Mouse (Mus musculus) stomach, embryonic 14.5 days (tissue): ENCODE results near the gene Slc10a7. TPM values are rescaled to one million over a fixed set of nuclear protein-coding genes. Genes with fewer than 3 reads are reported as not detected.

Experiments used
- ATAC-seq: fragments of 200-750 bp; cut with Nextera tagmentation; 2 replicates; pipeline ENCODE4 v1.8.0; 2017; ENCODE audit warnings: low read depth, moderate TSS enrichment; ENCODE audit not compliant: insufficient number of reproducible peaks, insufficient read depth, low FRiP score
- H3K27ac ChIP-seq: fragments of 300-500 bp; sonication (generic); 2 replicates; pipeline ENCODE4 v1.5.1; 2014; ENCODE audit warnings: mild to moderate bottlenecking, low read length, moderate library complexity, mixed read lengths
- H3K27me3 ChIP-seq: fragments of 300-500 bp; sonication (generic); 2 replicates; pipeline ENCODE4 v1.6.1; 2014; ENCODE audit warnings: low read length, control low read depth, mixed read lengths; ENCODE audit not compliant: control insufficient read depth, insufficient read depth
- H3K36me3 ChIP-seq: fragments of 300-500 bp; sonication (generic); 2 replicates; pipeline ENCODE4 v1.6.1; 2014; ENCODE audit warnings: mild to moderate bottlenecking, control low read depth, low read length, moderate library complexity, mixed read lengths; ENCODE audit not compliant: control insufficient read depth, insufficient read depth
- H3K4me1 ChIP-seq: fragments of 300-500 bp; sonication (generic); 2 replicates; pipeline ENCODE4 v1.6.1; 2014; ENCODE audit warnings: low read length, control low read depth, mixed read lengths; ENCODE audit not compliant: control insufficient read depth, insufficient read depth
- H3K4me2 ChIP-seq: fragments of 300-500 bp; sonication (generic); replicated peaks from 2 replicates; pipeline ENCODE4 v1.6.1; 2014; ENCODE audit warnings: low read depth, low read length, control low read depth
- H3K4me3 ChIP-seq: fragments of 300-500 bp; sonication (generic); 2 replicates; pipeline ENCODE4 v1.5.1; 2014; ENCODE audit warnings: low read depth, low read length, control low read depth
- H3K9ac ChIP-seq: fragments of 300-500 bp; sonication (generic); replicated peaks from 2 replicates; pipeline ENCODE4 v1.6.1; 2014; ENCODE audit warnings: low read depth, mild to moderate bottlenecking, control low read depth, low read length, moderate library complexity, mixed read lengths
- H3K9me3 ChIP-seq: fragments of 300-500 bp; sonication (generic); 2 replicates; pipeline ENCODE4 v1.6.1; 2016; ENCODE audit warnings: low read depth, low read length, control low read depth; ENCODE audit not compliant: control insufficient read depth
- WGBS: fragments of 180-500 bp; shearing (Covaris S2); extraction: QIAGEN DNeasy Blood & Tissue Kit; methylation state at CpG from one replicate; pipeline ENCODE4 v1.1.7; 2014; 5-methylcytosine and 5-hydroxymethylcytosine counted together
- polyA plus RNA-seq: library from polyadenylated mRNA; unstranded; fragments of >200 nt; fragmentation: Nextera tagmentation; extraction: Ambion mirVana; gene quantifications from 2 replicates; pipeline ENCODE4 v1.2.1, GENCODE M21; 2014

The Slc10a7 gene
- polyA plus RNA-seq, 1 experiment from 2014 or later, result 14.6 TPM

- Histone ChIP-seq H3K27ac (no peak overlapping the region), H3K4me2 (no peak overlapping the region), H3K27me3 (no peaks in the 10 kb centered on the region), H3K9me3 (no peaks in the 10 kb centered on the region), H3K36me3 (no peaks in the 10 kb centered on the region), H3K9ac (no peak overlapping the region), H3K4me3 (no peak overlapping the region), H3K4me1 (no peaks in the 10 kb centered on the region)
- WGBS, result 84% methylated on average over 7 of the region's 7 CpGs
- no peak for ATAC-seq
These were observed 161.1 kb downstream of the Slc10a7 start for GRCm38 (mm10) chr8:78670241-78670640.

DNA sequence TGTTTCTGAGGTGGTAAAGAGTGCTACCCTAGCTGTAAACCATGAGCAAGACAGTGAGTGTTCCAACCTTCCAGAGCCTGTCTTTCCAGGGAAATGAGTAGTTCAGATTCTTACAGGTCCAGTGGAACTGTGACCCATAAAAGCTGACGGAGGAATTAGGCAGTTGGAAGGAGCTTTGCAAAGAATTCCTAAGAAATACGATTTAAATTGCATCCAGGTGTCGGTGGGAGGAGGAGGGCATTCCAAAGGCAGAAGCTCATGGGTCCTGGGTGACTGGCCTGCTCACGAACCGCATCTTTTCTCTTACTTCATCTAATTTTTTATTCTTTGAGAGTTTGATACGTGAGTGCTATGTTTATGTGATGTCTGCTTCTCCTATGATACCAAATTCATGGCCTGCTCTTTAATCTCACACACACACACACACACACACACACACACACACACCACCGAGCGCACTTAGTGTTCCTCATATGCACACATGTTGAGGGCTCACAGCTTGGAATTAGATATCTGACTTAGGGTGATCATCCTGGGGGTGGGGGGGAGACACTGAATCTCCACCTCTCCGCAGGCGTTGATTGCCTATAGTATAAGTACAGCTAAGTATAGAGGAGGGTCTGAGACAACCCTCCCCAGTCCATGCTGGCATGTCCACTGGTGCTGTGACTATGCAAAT, 169.5 kb downstream of the Slc10a7 start:
- WGBS, result 66% methylated on average over 10 of the region's 10 CpGs
- Histone ChIP-seq H3K4me2 (no peak overlapping the region), H3K36me3 (no peaks in the 10 kb centered on the region), H3K9ac (no peak overlapping the region), H3K4me1 (no peaks in the 10 kb centered on the region), H3K9me3 (no peaks in the 10 kb centered on the region), H3K4me3 (no peak overlapping the region), H3K27ac (no peak overlapping the region), H3K27me3 (no peaks in the 10 kb centered on the region)
- no peak for ATAC-seq

- Histone ChIP-seq H3K9me3 (no peaks in the 10 kb centered on the region), H3K27ac (no peak overlapping the region), H3K36me3 (no peaks in the 10 kb centered on the region), H3K4me1 (0 out of 2 replicates have a peak, but pooled peaks cover 2% of the 10 kb centered on the region), H3K9ac (no peak overlapping the region), H3K4me2 (no peak overlapping the region), H3K27me3 (no peaks in the 10 kb centered on the region), H3K4me3 (no peak overlapping the region)
- 0 out of 2 replicates have a peak, but pooled peaks have one; percentile 42 for ATAC-seq
- WGBS, result 55% methylated on average over 10 of the region's 10 CpGs
These were observed 181.6 kb downstream of the Slc10a7 start for GRCm38 (mm10) chr8:78690795-78691194.

DNA sequence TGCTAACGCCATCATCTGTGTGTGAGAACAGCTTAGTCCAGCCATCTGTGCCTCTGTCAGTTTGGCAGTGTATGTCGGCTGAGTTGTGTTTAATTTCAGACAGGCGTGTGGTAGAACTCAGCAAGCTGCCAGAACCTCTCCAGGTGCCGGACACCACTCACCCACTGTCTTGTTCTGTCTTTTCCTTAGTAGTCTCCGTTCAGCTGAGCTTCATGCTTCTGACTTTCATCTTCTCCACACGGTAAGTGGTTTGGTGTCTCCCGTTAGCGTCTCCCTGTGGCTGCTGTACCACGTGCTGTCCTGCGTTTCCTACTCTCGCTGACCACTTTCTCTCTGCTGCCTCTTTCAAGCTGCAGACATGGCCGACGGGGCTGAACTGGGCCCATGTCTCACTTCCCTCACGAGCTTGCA, 189.2 kb downstream of the Slc10a7 start:
- Histone ChIP-seq H3K9ac (no peak overlapping the region), H3K4me2 (no peak overlapping the region), H3K27ac (no peak overlapping the region), H3K9me3 (no peaks in the 10 kb centered on the region), H3K27me3 (no peaks in the 10 kb centered on the region), H3K4me1 (no peaks in the 10 kb centered on the region), H3K4me3 (no peak overlapping the region), H3K36me3 (no peaks in the 10 kb centered on the region; the same call in 1 of the 2 replicates)
- ATAC-seq, result no peak
- 92% methylated on average over 14 of the region's 14 CpGs for WGBS

- Histone ChIP-seq H3K4me1 (no peaks in the 10 kb centered on the region), H3K27ac (no peak overlapping the region)
- 60% methylated on average over 11 of the region's 11 CpGs for WGBS
These were observed 194.1 kb downstream of the Slc10a7 start for GRCm38 (mm10) chr8:78703068-78703820.

GRCm38 (mm10) chr8:78705980-78706379, 196.8 kb downstream of the Slc10a7 start:
- no peaks in the 10 kb centered on the region for H3K9me3 ChIP-seq
- no peak overlapping the region for H3K9ac ChIP-seq
- H3K27me3 ChIP-seq, result no peaks in the 10 kb centered on the region
- no peak for ATAC-seq
- 29% methylated on average over 9 of the region's 9 CpGs for WGBS
- H3K4me3 ChIP-seq, result no peak overlapping the region
- H3K36me3 ChIP-seq, result no peaks in the 10 kb centered on the region
- no peaks in the 10 kb centered on the region for H3K4me1 ChIP-seq
- H3K4me2 ChIP-seq, result no peak overlapping the region
- H3K27ac ChIP-seq, result no peak overlapping the region

More at GRCm38 (mm10) chr8:78703068-78703820, 194.1 kb downstream of the Slc10a7 start:
- Histone ChIP-seq H3K4me2 (no peak overlapping the region), H3K27me3 (no peaks in the 10 kb centered on the region), H3K9ac (no peak overlapping the region), H3K9me3 (no peaks in the 10 kb centered on the region), H3K36me3 (no peaks in the 10 kb centered on the region), H3K4me3 (no peak overlapping the region)
- ATAC-seq, result no peak

- Histone ChIP-seq H3K4me2 (no peak overlapping the region), H3K36me3 (no peaks in the 10 kb centered on the region), H3K27ac (no peak overlapping the region), H3K9ac (no peak overlapping the region), H3K4me1 (no peaks in the 10 kb centered on the region), H3K27me3 (no peaks in the 10 kb centered on the region), H3K9me3 (no peaks in the 10 kb centered on the region), H3K4me3 (no peak overlapping the region)
- ATAC-seq, result no peak
- WGBS, result 69% methylated on average over 11 of the region's 11 CpGs
These were observed 200.9 kb downstream of the Slc10a7 start for GRCm38 (mm10) chr8:78709948-78710644.

DNA sequence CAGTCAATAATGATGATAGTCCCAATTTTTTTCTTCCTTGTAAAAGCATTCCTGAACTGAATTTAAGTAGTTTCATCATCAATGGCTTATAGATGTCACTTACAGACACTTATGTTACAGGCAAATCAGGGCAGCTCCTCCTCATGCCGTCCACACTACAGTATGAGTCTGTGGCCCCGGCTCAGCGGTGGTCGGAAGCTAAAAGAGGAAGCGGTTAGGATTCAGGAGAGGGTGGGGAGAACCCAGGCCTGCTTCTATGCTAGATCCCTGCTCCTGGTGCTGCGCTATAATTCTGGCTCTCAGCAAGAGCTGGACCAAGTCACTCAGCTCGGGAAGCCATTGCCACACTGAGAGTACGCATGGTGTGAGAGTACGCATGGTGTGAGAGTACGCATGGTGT, 201.8 kb downstream of the Slc10a7 start:
- Histone ChIP-seq H3K4me3 (no peak overlapping the region), H3K27ac (no peak overlapping the region), H3K4me2 (no peak overlapping the region), H3K4me1 (no peaks in the 10 kb centered on the region), H3K27me3 (no peaks in the 10 kb centered on the region), H3K9ac (no peak overlapping the region), H3K9me3 (no peaks in the 10 kb centered on the region), H3K36me3 (no peaks in the 10 kb centered on the region)
- 94% methylated on average over 10 of the region's 10 CpGs for WGBS
- ATAC-seq, result no peak
